Mouse (Mus musculus) myocyte (in vitro differentiated cells): Measurements from ENCODE around the gene Rundc1. TPM values are rescaled to one million over a fixed set of nuclear protein-coding genes. Genes with fewer than 3 reads are reported as not detected.

Experiments used
- H3K27me3 ChIP-seq: one replicate; pipeline ENCODE4 v1.6.1; 2011; ENCODE audit not compliant: control insufficient read depth, insufficient read depth, insufficient read length
- H3K36me3 ChIP-seq: one replicate; pipeline ENCODE4 v1.6.1; 2011; ENCODE audit not compliant: control insufficient read depth, insufficient read depth
- H3K4me2 ChIP-seq: one replicate; pipeline ENCODE4 v1.6.1; 2011; ENCODE audit warnings: low read depth, control low read depth
- H3K4me3 ChIP-seq: one replicate; pipeline ENCODE4 v1.5.1; 2011; ENCODE audit warnings: mild to moderate bottlenecking, control low read depth, moderate library complexity
- H3K79me2 ChIP-seq: one replicate; pipeline ENCODE4 v1.6.1; 2011; ENCODE audit not compliant: control insufficient read depth, insufficient read depth
- H3ac ChIP-seq: one replicate; pipeline ENCODE4 v1.6.1; 2011; ENCODE audit not compliant: control insufficient read depth, insufficient read length
- CEBPB ChIP-seq: IDR thresholded peaks from 2 replicates; pipeline ENCODE4 v1.6.1; 2011; ENCODE audit warnings: mild to moderate bottlenecking, moderate library complexity; ENCODE audit not compliant: poor library complexity, insufficient read depth, severe bottlenecking
- E2F4 ChIP-seq: IDR thresholded peaks from one replicate; pipeline ENCODE4 v1.6.1; 2011; ENCODE audit warnings: mild to moderate bottlenecking, control low read depth, moderate library complexity; ENCODE audit not compliant: insufficient read depth
- MAX ChIP-seq: IDR thresholded peaks from one replicate; pipeline ENCODE4 v1.6.1; 2011; ENCODE audit warnings: low read depth, mild to moderate bottlenecking, control low read depth
- MYOD1 ChIP-seq, 3 experiments: IDR thresholded peaks; one replicate each; pipeline ENCODE4 v1.6.1; 2011; ENCODE audit warnings: control low read depth in 2 of 3, low read depth in 2 of 3, mild to moderate bottlenecking in 2 of 3, moderate library complexity in 1 of 3; ENCODE audit not compliant: insufficient read length in 2 of 3, control insufficient read depth in 1 of 3
- MYOG ChIP-seq, 3 experiments: IDR thresholded peaks; one replicate each; pipeline ENCODE4 v1.6.1; 2011; ENCODE audit warnings: control low read depth in 2 of 3, low read depth in 2 of 3, mild to moderate bottlenecking in 2 of 3; ENCODE audit not compliant: insufficient read length in 2 of 3, control insufficient read depth in 1 of 3, insufficient read depth in 1 of 3
- POLR2A ChIP-seq: IDR thresholded peaks from one replicate; pipeline ENCODE4 v1.6.1; 2011; ENCODE audit warnings: low read depth, mild to moderate bottlenecking, control low read depth, moderate library complexity; ENCODE audit not compliant: insufficient read length
- POLR2AphosphoS2 ChIP-seq: IDR thresholded peaks from one replicate; pipeline ENCODE4 v1.6.1; 2011; ENCODE audit warnings: low read depth, control low read depth; ENCODE audit not compliant: insufficient read length
- REST ChIP-seq: IDR thresholded peaks from one replicate; pipeline ENCODE4 v1.6.1; 2011; ENCODE audit warnings: mild to moderate bottlenecking, control low read depth, moderate library complexity; ENCODE audit not compliant: insufficient read depth, insufficient read length
- SRF ChIP-seq: IDR thresholded peaks from one replicate; pipeline ENCODE4 v1.6.1; 2011; ENCODE audit warnings: low read depth; ENCODE audit not compliant: control insufficient read depth, insufficient read length
- TCF12 ChIP-seq: IDR thresholded peaks from one replicate; pipeline ENCODE4 v1.6.1; 2011; ENCODE audit warnings: mild to moderate bottlenecking, control low read depth; ENCODE audit not compliant: poor library complexity, insufficient read depth, severe bottlenecking
- TCF3 ChIP-seq: IDR thresholded peaks from one replicate; pipeline ENCODE4 v1.6.1; 2011; ENCODE audit warnings: low read depth, control low read depth; ENCODE audit not compliant: insufficient read length
- USF1 ChIP-seq: IDR thresholded peaks from one replicate; pipeline ENCODE4 v1.6.1; 2011; ENCODE audit warnings: low read depth, mild to moderate bottlenecking, control low read depth, moderate library complexity
- polyA plus RNA-seq: library from polyadenylated mRNA; unstranded; fragments of >200 nt; fragmentation: generic; extraction: Trizol; gene quantifications from one replicate; pipeline ENCODE4 v1.2.1, GENCODE M21; 2012; ENCODE audit warnings: missing spikeins

Rundc1 gene
- polyA plus RNA-seq, 1 experiment: 13.6 TPM

- TF ChIP-seq USF1 (no peak), E2F4 (no peak), TCF12 (no peak), MYOG (IDR thresholded peaks at IDR 0.05; ENCODE audit: control insufficient read depth in 1 of 3, insufficient read depth in 1 of 3, insufficient read length in 2 of 3, low read depth in 2 of 3) (no peak), MYOD1 (IDR thresholded peaks at IDR 0.05; ENCODE audit: control insufficient read depth in 1 of 3, insufficient read length in 2 of 3, low read depth in 2 of 3) (no peak), REST (no peak), POLR2A (no peak), CEBPB (no peak), MAX (no peak), SRF (no peak), TCF3 (no peak), POLR2AphosphoS2 (no peak)
Observed at GRCm38 (mm10) chr11:101484814-101485213, 59.9 kb downstream of the Rundc1 start.

More at GRCm38 (mm10) chr11:101484814-101485213, 59.9 kb downstream of the Rundc1 start:
- Histone ChIP-seq H3K79me2 (no peaks in the 10 kb centered on the region), H3K4me2 (no peak overlapping the region), H3ac (no peak overlapping the region), H3K36me3 (peaks cover under 1% of the 10 kb centered on the region), H3K27me3 (no peaks in the 10 kb centered on the region), H3K4me3 (no peak overlapping the region)

Other genes starting within 250 kb of the Rundc1 start
- 0.56 TPM for gene Ccr10, start 249.6 kb upstream of the Rundc1 start, polyA plus RNA-seq
- gene Ezh1, start 198.6 kb upstream of the Rundc1 start, polyA plus RNA-seq: 13.7 TPM
- gene Ramp2, start 179.1 kb upstream of the Rundc1 start, polyA plus RNA-seq: 2.5 TPM
- 141 TPM for gene Vps25, start 171.4 kb upstream of the Rundc1 start, polyA plus RNA-seq
- gene Wnk4, start 164.5 kb upstream of the Rundc1 start, polyA plus RNA-seq: 0.19 TPM
- 0.07 TPM for gene Cntd1, start 146.1 kb upstream of the Rundc1 start, polyA plus RNA-seq
- 155 TPM for gene Coa3, start 146.0 kb upstream of the Rundc1 start, polyA plus RNA-seq
- 134 TPM for gene Becn1, start 122.8 kb upstream of the Rundc1 start, polyA plus RNA-seq
- gene Psme3, start 108.9 kb upstream of the Rundc1 start, polyA plus RNA-seq: 89.0 TPM
- 1.2 TPM for gene Aoc2, start 100.0 kb upstream of the Rundc1 start, polyA plus RNA-seq
- gene Aoc3, start 94.5 kb upstream of the Rundc1 start, polyA plus RNA-seq: 0.02 TPM
- not detected for gene G6pc, start 57.5 kb upstream of the Rundc1 start, polyA plus RNA-seq
- gene Aarsd1, start 7.5 kb upstream of the Rundc1 start, polyA plus RNA-seq: 31.2 TPM
- gene Gm27029, start 289 bp upstream of the Rundc1 start, polyA plus RNA-seq: 3.8 TPM
- gene Ptges3l, start 248 bp downstream of the Rundc1 start, polyA plus RNA-seq: 58.8 TPM
- 2,022 TPM for gene Rpl27, start 17.2 kb downstream of the Rundc1 start, polyA plus RNA-seq
- 24.8 TPM for gene Ifi35, start 23.3 kb downstream of the Rundc1 start, polyA plus RNA-seq
- 20.9 TPM for gene Rnd2, start 39.9 kb downstream of the Rundc1 start, polyA plus RNA-seq
- gene Vat1, start 41.1 kb downstream of the Rundc1 start, polyA plus RNA-seq: 283 TPM
- gene Brca1, start 126.9 kb downstream of the Rundc1 start, polyA plus RNA-seq: 1.0 TPM
- gene Nbr1, start 127.1 kb downstream of the Rundc1 start, polyA plus RNA-seq: 33.0 TPM
- gene Tmem106a, start 157.2 kb downstream of the Rundc1 start, polyA plus RNA-seq: 1.8 TPM
- gene Gm11634, start 174.2 kb downstream of the Rundc1 start, polyA plus RNA-seq: not detected
- 8.5 TPM for gene Rdm1, start 202.1 kb downstream of the Rundc1 start, polyA plus RNA-seq
- 7.7 TPM for gene Arl4d, start 240.5 kb downstream of the Rundc1 start, polyA plus RNA-seq